Mouse (Mus musculus): ENCODE measurements around the gene Cd300lg.

Gene Cd300lg

GRCm38 (mm10) chr11:102025991-102026660 is 15.2 kb upstream of the Cd300lg start:
- DNase-seq (ENCODE audit: low read depth) = no peak

- no peak for DNase-seq (ENCODE audit: low read depth)
Measured at GRCm38 (mm10) chr11:102026694-102027360, 14.5 kb upstream of the Cd300lg start.

GRCm38 (mm10) chr11:102027361-102028017 is 13.8 kb upstream of the Cd300lg start:
- DNase-seq (ENCODE audit: low read depth) = peak; percentile 18

GRCm38 (mm10) chr11:102028087-102028816 is 13.1 kb upstream of the Cd300lg start, which contains the start of gene Mpp3:
Mpp3 (minus strand) TSS chr11:102028461.
- no peak for DNase-seq (ENCODE audit: low read depth)

DNA sequence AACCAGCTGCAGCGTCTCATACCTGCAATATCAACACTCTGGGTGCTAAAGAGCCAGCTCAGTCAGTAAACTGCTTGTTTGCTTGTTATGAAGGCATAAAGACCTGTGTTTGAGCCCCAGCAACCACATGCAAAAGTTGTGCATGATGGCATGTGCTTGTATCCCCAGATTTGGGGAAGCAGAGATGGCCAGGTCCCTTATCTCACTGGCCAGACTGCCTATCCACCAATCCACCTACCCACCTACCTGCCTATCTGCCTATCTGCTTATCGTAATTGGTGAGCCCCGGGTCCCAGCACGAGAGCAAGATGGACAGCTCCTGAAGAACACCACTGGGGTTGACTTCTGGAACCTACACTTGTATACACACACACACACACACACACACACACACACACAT is 12.0 kb upstream of the Cd300lg start:
- DNase-seq (ENCODE audit: low read depth) = no peak

GRCm38 (mm10) chr11:102029966-102030365 is 11.3 kb upstream of the Cd300lg start:
- DNase-seq (ENCODE audit: low read depth) = no peak

- DNase-seq (ENCODE audit: low read depth) = no peak
Measured at GRCm38 (mm10) chr11:102031149-102031548, 10.2 kb upstream of the Cd300lg start.

DNA sequence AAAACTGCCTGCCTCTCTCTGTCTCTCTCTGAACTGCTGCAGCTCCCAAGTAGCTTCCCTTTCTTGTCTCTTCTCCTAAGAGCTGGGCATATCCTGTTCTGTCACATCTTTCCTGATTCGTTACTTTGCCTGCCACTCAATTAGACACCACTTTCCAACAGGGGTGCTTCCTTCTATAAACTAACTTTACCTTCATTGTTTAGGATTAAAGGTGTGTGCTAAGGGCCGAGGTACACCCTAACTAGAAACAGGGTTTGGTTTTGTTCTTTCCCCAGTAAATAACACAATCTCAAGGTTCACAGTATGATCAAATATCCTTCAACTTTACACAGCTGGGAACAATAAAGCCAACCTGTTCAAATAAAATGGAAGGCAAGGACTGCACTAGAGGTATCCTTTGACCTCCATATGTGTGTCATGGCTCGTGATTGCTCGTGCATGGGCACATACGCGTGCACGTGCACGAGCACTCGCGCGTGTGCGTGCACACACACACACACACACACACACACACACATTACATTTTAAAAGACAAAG is 8.2 kb upstream of the Cd300lg start:
- DNase-seq (ENCODE audit: low read depth) = no peak

- DNase-seq (ENCODE audit: low read depth) = no peak
Measured at GRCm38 (mm10) chr11:102034887-102035286, 6.4 kb upstream of the Cd300lg start.

- DNase-seq (ENCODE audit: low read depth) = no peak
Measured at GRCm38 (mm10) chr11:102035456-102035960, 5.8 kb upstream of the Cd300lg start.

- DNase-seq (ENCODE audit: low read depth) = no peak
Measured at GRCm38 (mm10) chr11:102036336-102036735, 5.0 kb upstream of the Cd300lg start.

- no peak for DNase-seq (ENCODE audit: low read depth)
Measured at GRCm38 (mm10) chr11:102037789-102038188, 3.5 kb upstream of the Cd300lg start.

DNA sequence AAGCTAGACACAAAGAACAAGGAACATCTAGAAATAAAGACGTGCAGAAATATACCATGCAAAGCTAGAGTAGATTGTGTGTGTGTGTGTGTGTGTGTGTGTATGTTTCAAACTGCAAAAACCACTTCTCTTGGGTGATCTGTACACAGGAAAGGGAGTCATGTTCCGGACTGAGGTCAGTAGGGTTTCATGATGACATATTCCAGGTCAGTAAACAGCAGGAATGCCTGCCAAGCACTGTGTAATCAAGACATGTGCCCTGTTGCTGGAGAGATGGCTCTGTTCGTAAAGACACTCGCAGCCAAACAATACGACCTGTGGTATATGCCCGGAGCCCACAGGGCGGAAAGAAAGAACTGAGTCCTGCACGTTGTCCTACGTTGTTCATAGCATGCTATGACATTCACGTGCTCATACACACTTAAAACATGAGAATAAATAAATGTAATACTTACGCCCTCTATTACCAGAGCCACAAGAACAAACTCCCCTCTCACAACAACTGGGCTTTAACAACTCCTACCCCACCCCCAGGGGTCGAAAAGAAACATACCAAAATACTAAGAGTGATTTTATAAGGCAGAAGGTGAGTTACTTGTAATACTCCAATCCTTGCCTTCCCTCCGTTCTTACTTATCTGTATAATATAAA is 1.7 kb upstream of the Cd300lg start:
- no peak for DNase-seq (ENCODE audit: low read depth)

- peak; percentile 77 for DNase-seq (ENCODE audit: low read depth)
Measured at GRCm38 (mm10) chr11:102040138-102040524, 1.2 kb upstream of the Cd300lg start.

GRCm38 (mm10) chr11:102040646-102041045 is 663 bp upstream of the Cd300lg start:
- DNase-seq (ENCODE audit: low read depth) = no peak

DNA sequence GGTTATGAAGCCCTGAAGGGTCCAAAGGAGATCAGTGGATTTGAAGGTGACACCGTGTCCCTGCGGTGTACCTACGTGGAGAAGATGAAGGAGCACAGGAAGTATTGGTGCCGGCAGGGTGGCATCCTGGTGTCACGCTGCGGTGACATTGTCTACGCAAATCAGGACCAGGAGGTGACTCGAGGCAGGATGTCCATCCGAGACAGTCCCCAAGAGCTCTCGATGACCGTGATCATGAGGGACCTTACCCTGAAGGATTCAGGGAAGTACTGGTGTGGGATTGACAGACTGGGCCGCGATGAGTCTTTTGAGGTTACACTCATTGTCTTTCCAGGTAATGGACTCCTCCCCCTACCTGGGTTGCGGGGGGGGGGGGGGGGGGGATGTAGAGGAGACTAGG is 1.7 kb downstream of the Cd300lg start:
- no peak for DNase-seq (ENCODE audit: low read depth)

- DNase-seq (ENCODE audit: low read depth) = no peak
Measured at GRCm38 (mm10) chr11:102043381-102043780, 2.1 kb downstream of the Cd300lg start.

GRCm38 (mm10) chr11:102044691-102045212 is 3.4 kb downstream of the Cd300lg start:
- no peak for DNase-seq (ENCODE audit: low read depth)

GRCm38 (mm10) chr11:102046607-102047006 is 5.3 kb downstream of the Cd300lg start:
- DNase-seq (ENCODE audit: low read depth) = no peak

DNA sequence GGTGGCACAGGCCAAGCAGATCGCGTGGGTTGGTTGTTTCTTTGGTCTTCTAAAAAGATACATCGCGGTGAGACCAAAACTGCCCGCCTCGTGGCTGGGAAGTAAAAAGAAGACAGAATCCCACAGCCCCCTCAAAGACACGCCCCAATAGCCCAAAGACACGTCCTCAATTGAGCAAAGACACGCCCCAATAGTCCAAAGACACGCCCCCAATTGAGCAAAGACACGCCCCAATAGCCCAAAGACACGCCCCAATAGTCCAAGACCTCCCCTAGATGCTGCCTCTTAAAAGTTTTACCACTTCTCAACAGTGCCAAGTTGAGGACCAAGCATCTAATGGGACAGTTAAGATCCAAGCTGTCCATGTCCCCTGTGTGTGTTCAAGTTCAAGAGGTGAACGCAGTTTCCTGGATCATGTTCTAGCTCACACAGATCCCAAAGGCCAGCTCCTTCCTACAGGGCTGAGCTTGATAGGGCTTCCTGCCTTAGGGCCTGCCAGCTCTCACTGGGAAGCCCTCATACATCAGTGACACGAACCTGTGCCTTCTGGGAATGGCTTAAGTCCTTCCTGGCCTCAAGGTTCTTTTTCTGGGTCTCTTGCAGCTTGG is 8.7 kb downstream of the Cd300lg start:
- no peak for DNase-seq (ENCODE audit: low read depth)

DNA sequence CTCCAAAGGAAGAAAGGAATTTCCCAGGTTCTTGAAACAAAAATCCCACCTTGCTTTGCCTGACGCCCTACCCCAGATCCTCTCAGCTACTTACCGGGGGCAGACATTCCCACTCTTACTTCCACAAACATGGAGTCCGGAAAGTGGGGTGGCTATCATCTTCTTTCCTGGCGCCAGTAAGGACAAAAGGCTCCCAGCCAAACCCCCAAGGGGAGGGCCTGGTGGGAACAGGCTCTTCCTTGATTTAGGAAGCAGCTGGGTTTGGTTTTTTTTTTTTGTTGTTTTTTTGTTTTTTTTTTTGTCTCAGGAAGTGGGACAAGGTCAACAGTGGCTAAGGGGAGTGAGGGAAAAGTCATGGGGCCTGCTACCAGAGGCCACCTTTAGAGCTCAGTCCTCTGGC is 10.2 kb downstream of the Cd300lg start:
- DNase-seq (ENCODE audit: low read depth) = no peak
